Mouse (Mus musculus) MEL (cell line): ENCODE data around the gene Gskip. TPM values are rescaled to one million over a fixed set of nuclear protein-coding genes. Genes with fewer than 3 reads are reported as not detected.

ENCODE experiments used
- DNase-seq: peaks from one replicate; pipeline ENCODE4 v3.0.0; 2011; ENCODE audit warnings: low read depth, low spot score
- H3K27ac ChIP-seq: 2 replicates; pipeline ENCODE4 v1.5.1; 2012; ENCODE audit warnings: low read depth, mild to moderate bottlenecking, control low read depth, low read length, moderate library complexity; ENCODE audit not compliant: control insufficient read depth
- H3K27me3 ChIP-seq, 2 experiments: fragments of 150-350 bp in 1 of 2; sonication (generic) in 1 of 2; 2 replicates each; pipeline ENCODE4 v1.6.1; 2012; ENCODE audit warnings: low read length in 2 of 2, mild to moderate bottlenecking in 2 of 2, improper control_type of control experiment in 1 of 2, moderate library complexity in 1 of 2; ENCODE audit not compliant: insufficient read depth in 2 of 2, control insufficient read depth in 1 of 2
- H3K36me3 ChIP-seq, 2 experiments: 2 replicates each; pipeline ENCODE4 v1.6.1; 2012 to 2014; ENCODE audit warnings: low read length in 2 of 2, improper control_type of control experiment in 1 of 2, inconsistent platforms in 1 of 2, mild to moderate bottlenecking in 1 of 2; ENCODE audit not compliant: insufficient read depth in 2 of 2, control insufficient read depth in 1 of 2
- H3K4me1 ChIP-seq, 2 experiments: fragments of 150-350 bp in 1 of 2; sonication (generic) in 1 of 2; 2 replicates each; pipeline ENCODE4 v1.6.1; 2012; ENCODE audit warnings: low read length in 2 of 2, improper control_type of control experiment in 1 of 2, mild to moderate bottlenecking in 1 of 2; ENCODE audit not compliant: insufficient read depth in 2 of 2, control insufficient read depth in 1 of 2
- H3K4me3 ChIP-seq, 2 experiments: fragments of 150-350 bp in 1 of 2; sonication (generic) in 1 of 2; 2 replicates each; pipeline ENCODE4 v1.5.1; 2012; ENCODE audit warnings: low read depth in 2 of 2, low read length in 2 of 2, mild to moderate bottlenecking in 2 of 2, moderate library complexity in 2 of 2, control low read depth in 1 of 2, improper control_type of control experiment in 1 of 2; ENCODE audit not compliant: control insufficient read depth in 1 of 2, insufficient read depth in 1 of 2
- H3K79me2 ChIP-seq: 2 replicates; pipeline ENCODE4 v1.6.1; 2012; ENCODE audit warnings: mild to moderate bottlenecking, low read length, moderate library complexity; ENCODE audit not compliant: control insufficient read depth, poor library complexity, insufficient read depth
- H3K9ac ChIP-seq: 2 replicates; pipeline ENCODE4 v1.6.1; 2012; ENCODE audit warnings: low read depth, mild to moderate bottlenecking, control low read depth, low read length, moderate library complexity; ENCODE audit not compliant: control insufficient read depth, poor library complexity, severe bottlenecking
- H3K9me3 ChIP-seq: fragments of 150-350 bp; sonication (generic); replicated peaks from 2 replicates; pipeline ENCODE4 v1.6.1; 2012; ENCODE audit warnings: mild to moderate bottlenecking, low read length, improper control_type of control experiment, moderate library complexity; ENCODE audit not compliant: insufficient read depth
- CHD2 ChIP-seq: IDR thresholded peaks from 2 replicates; pipeline ENCODE4 v1.6.1; 2011; ENCODE audit warnings: low read length, improper control_type of control experiment
- ELF1 ChIP-seq: IDR thresholded peaks from 2 replicates; pipeline ENCODE4 v1.6.1; 2014; ENCODE audit warnings: low read depth, mild to moderate bottlenecking, inconsistent platforms, low read length, improper control_type of control experiment, moderate library complexity
- EP300 ChIP-seq, 2 experiments: IDR thresholded peaks; 2 replicates each; pipeline ENCODE4 v1.6.1; 2011; ENCODE audit warnings: improper control_type of control experiment in 2 of 2, low read length in 2 of 2, low read depth in 1 of 2, mild to moderate bottlenecking in 1 of 2
- GABPA ChIP-seq: IDR thresholded peaks from 2 replicates; pipeline ENCODE4 v1.6.1; 2012; ENCODE audit warnings: low read depth, mild to moderate bottlenecking, inconsistent platforms, low read length, improper control_type of control experiment, moderate library complexity
- GATA1 ChIP-seq: IDR thresholded peaks from 2 replicates; pipeline ENCODE4 v1.6.1; 2011; ENCODE audit warnings: low read depth, low read length, improper control_type of control experiment
- JUND ChIP-seq: IDR thresholded peaks from 2 replicates; pipeline ENCODE4 v1.6.1; 2011; ENCODE audit warnings: low read depth, mild to moderate bottlenecking, improper control_type of control experiment, low read length
- MAFK ChIP-seq: IDR thresholded peaks from 2 replicates; pipeline ENCODE4 v1.6.1; 2011; ENCODE audit warnings: low read depth, mild to moderate bottlenecking, low read length, improper control_type of control experiment, borderline replicate concordance
- MEF2A ChIP-seq: IDR thresholded peaks from 2 replicates; pipeline ENCODE4 v1.6.1; 2014; ENCODE audit warnings: low read depth, mild to moderate bottlenecking, inconsistent platforms, low read length, improper control_type of control experiment; ENCODE audit not compliant: poor library complexity, insufficient replicate concordance, severe bottlenecking; ENCODE audit errors: extremely low read depth
- MYB ChIP-seq: IDR thresholded peaks from 2 replicates; pipeline ENCODE4 v1.6.1; 2011; ENCODE audit warnings: mild to moderate bottlenecking, low read depth, low read length, improper control_type of control experiment
- MYC ChIP-seq: IDR thresholded peaks from 2 replicates; pipeline ENCODE4 v1.6.1; 2011; ENCODE audit warnings: low read depth, mild to moderate bottlenecking, low read length, improper control_type of control experiment, moderate library complexity
- RCOR1 ChIP-seq: IDR thresholded peaks from 2 replicates; pipeline ENCODE4 v1.6.1; 2012; ENCODE audit warnings: low read depth, mild to moderate bottlenecking, inconsistent platforms, low read length, improper control_type of control experiment
- SMC3 ChIP-seq: IDR thresholded peaks from 2 replicates; pipeline ENCODE4 v1.6.1; 2011; ENCODE audit warnings: low read depth, low read length, improper control_type of control experiment
- TAL1 ChIP-seq: IDR thresholded peaks from 2 replicates; pipeline ENCODE4 v1.6.1; 2012; ENCODE audit warnings: mild to moderate bottlenecking, inconsistent platforms, low read length, moderate library complexity, mixed read lengths
- TBP ChIP-seq: IDR thresholded peaks from 2 replicates; pipeline ENCODE4 v1.8.0; 2011; ENCODE audit warnings: low read depth, low read length, improper control_type of control experiment
- TCF12 ChIP-seq: IDR thresholded peaks from 2 replicates; pipeline ENCODE4 v1.6.1; 2014; ENCODE audit warnings: low read depth, mild to moderate bottlenecking, inconsistent platforms, low read length, improper control_type of control experiment, moderate library complexity
- UBTF ChIP-seq: IDR thresholded peaks from 2 replicates; pipeline ENCODE4 v1.6.1; 2012; ENCODE audit warnings: low read depth, mild to moderate bottlenecking, inconsistent platforms, low read length, improper control_type of control experiment, moderate library complexity, borderline replicate concordance; ENCODE audit not compliant: insufficient read depth
- USF1 ChIP-seq: IDR thresholded peaks from 2 replicates; pipeline ENCODE4 v1.6.1; 2014; ENCODE audit warnings: low read depth, mild to moderate bottlenecking, inconsistent platforms, low read length, improper control_type of control experiment, moderate library complexity
- USF2 ChIP-seq, 2 experiments: IDR thresholded peaks; 2 replicates each; pipeline ENCODE4 v1.6.1; 2011 to 2012; ENCODE audit warnings: improper control_type of control experiment in 2 of 2, low read length in 2 of 2, borderline replicate concordance in 1 of 2, inconsistent platforms in 1 of 2, low read depth in 1 of 2, mild to moderate bottlenecking in 1 of 2; ENCODE audit not compliant: insufficient read depth in 1 of 2
- ZC3H11A ChIP-seq: IDR thresholded peaks from 2 replicates; pipeline ENCODE4 v1.6.1; 2012; ENCODE audit warnings: low read depth, mild to moderate bottlenecking, inconsistent platforms, low read length, improper control_type of control experiment
- ZKSCAN1 ChIP-seq: IDR thresholded peaks from 2 replicates; pipeline ENCODE4 v1.6.1; 2012; ENCODE audit warnings: low read depth, mild to moderate bottlenecking, inconsistent platforms, low read length, improper control_type of control experiment, moderate library complexity
- ZMIZ1 ChIP-seq: IDR thresholded peaks from 2 replicates; pipeline ENCODE4 v1.6.1; 2012; ENCODE audit warnings: low read depth, mild to moderate bottlenecking, inconsistent platforms, low read length, improper control_type of control experiment, moderate library complexity
- polyA plus RNA-seq, 2 experiments: library from polyadenylated mRNA; stranded (reverse) in 1 of 2; unstranded in 1 of 2; fragments of >175 nt in 1 of 2; fragments of >200 nt in 1 of 2; gene quantifications; 2 replicates each; pipeline versions ENCODE4 v1.2.1 to v1.2.4; 2012; ENCODE audit warnings: low replicate concordance in 2 of 2, low read depth in 1 of 2; ENCODE audit not compliant: insufficient read length in 2 of 2, insufficient read depth in 1 of 2, missing spikeins in 1 of 2
- total RNA-seq: library from RNA; depleted of rRNA; stranded (reverse); fragments of 300-350 nt; gene quantifications from 2 replicates; pipeline ENCODE4 v1.2.3, GENCODE M21; 2012

The Gskip gene
- total and polyA plus RNA-seq, 3 experiments, result 12.6 to 13.9 TPM; not detected in 1

DNA sequence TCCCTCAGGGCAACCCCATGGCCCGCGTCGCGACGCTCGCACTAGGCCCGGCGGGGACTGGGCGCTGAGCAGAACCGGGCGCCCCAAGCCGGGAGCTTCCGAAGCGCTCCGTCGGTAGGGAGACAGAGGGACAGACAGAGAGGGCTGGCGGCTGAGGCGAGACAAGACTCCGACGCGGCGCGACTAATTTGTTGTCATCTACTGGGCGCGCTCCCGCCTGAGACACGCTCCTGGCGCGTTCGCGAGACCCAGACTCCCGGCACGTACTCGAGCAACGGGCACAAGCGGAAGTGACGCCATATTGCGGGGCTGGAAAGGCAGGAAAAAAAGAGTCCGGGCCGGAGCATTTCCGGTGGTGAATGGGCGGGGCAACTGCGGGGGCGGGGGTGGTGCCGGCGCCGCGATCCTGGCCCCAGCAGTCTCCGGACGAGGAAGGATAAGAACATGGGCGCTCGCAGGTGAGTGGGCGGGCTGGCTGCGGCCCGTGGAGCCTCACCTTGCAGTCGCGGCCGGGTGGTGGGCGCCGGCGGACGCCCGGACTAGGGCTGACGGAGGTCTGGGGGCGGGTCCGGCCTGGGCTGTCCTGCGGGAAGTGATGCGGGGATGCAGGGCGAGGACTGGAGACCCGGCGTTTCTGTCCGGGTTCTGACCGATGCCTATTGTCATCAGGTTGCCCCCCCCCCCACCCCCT is 517 bp downstream of the Gskip start, which contains the start of gene Atg2b (continued):
- TF ChIP-seq CHD2 (no peak), UBTF (0 out of 2 replicates have a peak, but pooled peaks have one; percentile 24), RCOR1 (no peak; the same call in 1 of the 2 replicates), GATA1 (no peak), ZKSCAN1 (no peak), EP300 (IDR thresholded peaks at IDR 0.05; ENCODE audit: low read depth in 1 of 2, low read length in 2 of 2) (0 out of 4 replicates have a peak, but pooled peaks of 1 of the 2 experiments have one; percentile 33), MYC (0 out of 2 replicates have a peak, but pooled peaks have one; percentile 49), USF1 (peak; percentile 29; the same call in 1 of the 2 replicates), TBP (no peak; the same call in 1 of the 2 replicates), USF2 (IDR thresholded peaks at IDR 0.05; ENCODE audit: borderline replicate concordance in 1 of 2, insufficient read depth in 1 of 2, low read depth in 1 of 2, low read length in 2 of 2) (no peak), TCF12 (0 out of 2 replicates have a peak, but pooled peaks have one; percentile 44), ZC3H11A (no peak)

DNA sequence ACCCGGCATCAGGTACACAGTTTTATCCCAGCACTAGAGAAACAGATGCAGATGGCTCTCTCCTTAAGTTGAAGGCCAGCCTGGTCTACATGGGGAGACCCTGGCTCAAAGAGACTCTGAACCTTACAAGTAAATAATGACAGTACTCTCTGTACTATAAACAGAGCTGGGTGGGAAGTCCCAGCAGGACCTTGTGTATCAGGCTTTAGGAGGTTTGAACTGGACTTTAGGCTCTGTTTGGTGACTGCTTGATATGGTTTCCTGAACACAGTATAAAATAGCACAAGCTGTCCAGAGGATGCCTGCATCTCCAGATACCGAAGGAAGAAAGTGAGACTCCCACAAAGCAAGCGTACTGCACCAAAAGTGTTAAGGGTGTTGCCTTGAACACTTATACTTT is 2.2 kb downstream of the Gskip start:
- no peaks in the 10 kb centered on the region for H3K9me3 ChIP-seq
- H3K9ac ChIP-seq, result no peak overlapping the region
- no peak for TF ChIP-seq GABPA
- TF ChIP-seq ZMIZ1, result no peak
- TF ChIP-seq TAL1, result no peak
- no peak for TF ChIP-seq JUND
- TF ChIP-seq MAFK, result no peak
- TF ChIP-seq MEF2A, result no peak
- TF ChIP-seq TCF12, result no peak
- no peak for TF ChIP-seq MYB
- TF ChIP-seq ELF1, result no peak
- TF ChIP-seq CHD2, result no peak
- no peak for TF ChIP-seq SMC3
- TF ChIP-seq EP300 (IDR thresholded peaks at IDR 0.05; ENCODE audit: low read depth in 1 of 2, low read length in 2 of 2), result no peak
- TF ChIP-seq, all 39 proteins: peak for 0
- no peak for DNase-seq
- no peak overlapping the region for H3K4me3 ChIP-seq
- H3K79me2 ChIP-seq, result peaks cover 39% of the 10 kb centered on the region
- no peaks in the 10 kb centered on the region for H3K27me3 ChIP-seq
- H3K4me1 ChIP-seq, result peaks cover 6 to 35% of the 10 kb centered on the region in 2 experiments
- H3K36me3 ChIP-seq, result peaks cover 0 to 31% of the 10 kb centered on the region in 2 experiments; a peak in 2 of 4 replicates
- H3K27ac ChIP-seq, result no peak overlapping the region
